Mouse (Mus musculus): ENCODE measurements at regions not wholly inside any gene's neighbourhood (a gene's known extent, or its start where the extent isn't known, plus 50 kb on each side); places are given as distances from the start of the nearest gene placed in this dataset.

DNA sequence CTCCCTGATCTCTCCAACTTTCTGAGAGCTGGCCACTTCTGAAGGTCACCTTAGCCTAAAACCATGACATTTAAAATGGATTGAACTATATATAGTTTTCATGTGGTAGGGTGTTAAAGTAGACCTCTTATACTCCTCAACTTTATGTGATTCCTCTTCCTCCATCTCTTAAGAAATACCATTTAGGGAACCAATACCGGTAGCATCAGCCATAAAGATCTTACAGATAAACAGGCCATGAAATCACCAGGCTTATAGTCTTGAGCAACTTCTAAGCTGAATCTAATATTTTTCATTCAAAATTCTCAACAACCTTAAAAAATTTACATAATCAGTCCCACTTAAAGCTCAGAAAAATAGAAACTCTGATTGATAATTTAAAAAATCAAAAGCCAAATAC, 56.2 kb downstream of the Rpl36a-ps1 start:
- no peak overlapping the region for H3K27ac ChIP-seq (ENCODE audit: low read depth, low read length)
- H3K9ac ChIP-seq (ENCODE audit: low read depth, low read length), result no peak overlapping the region
- H3K4me2 ChIP-seq (ENCODE audit: low read length), result no peak overlapping the region
- H3K9me3 ChIP-seq (ENCODE audit: control insufficient read depth, low read length), result no peaks in the 10 kb centered on the region
- H3K4me1 ChIP-seq (ENCODE audit: control insufficient read depth, insufficient read depth, low read depth, low read length), result no peaks in the 10 kb centered on the region
- ATAC-seq, result no peak
- H3K4me3 ChIP-seq (ENCODE audit: low read length), result no peak overlapping the region
- H3K27me3 ChIP-seq (replicated peaks; ENCODE audit: control insufficient read depth, insufficient read depth, low read length), result no peaks in the 10 kb centered on the region
- 95% methylated on average over 1 of the region's 1 CpGs for WGBS
- H3K36me3 ChIP-seq (ENCODE audit: control insufficient read depth, insufficient read depth, low read length), result no peaks in the 10 kb centered on the region

DNA sequence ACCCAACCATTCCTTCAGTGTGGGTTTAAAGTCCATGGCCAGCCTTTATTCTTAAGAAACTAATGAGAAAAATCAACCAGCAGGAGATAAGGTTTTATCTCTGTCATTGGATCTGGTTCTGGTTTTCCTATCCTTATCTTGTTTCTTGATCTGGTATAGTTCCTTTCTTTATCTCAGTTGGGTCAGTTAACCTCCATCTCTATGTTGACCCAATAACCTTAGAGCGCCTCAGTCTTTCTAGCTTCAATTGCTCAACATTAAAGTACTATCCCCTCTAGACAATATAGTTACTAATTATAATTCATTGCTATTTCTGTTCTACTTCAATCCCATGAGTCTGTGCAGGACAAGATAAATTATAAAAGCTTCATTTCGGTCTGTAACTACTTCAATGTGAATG, 56.7 kb downstream of the Rpl36a-ps1 start:
- 86% methylated on average over 2 of the region's 2 CpGs for WGBS
- Histone ChIP-seq H3K9me3 (ENCODE audit: control insufficient read depth, low read length) (no peaks in the 10 kb centered on the region), H3K27me3 (replicated peaks; ENCODE audit: control insufficient read depth, insufficient read depth, low read length) (no peaks in the 10 kb centered on the region), H3K27ac (ENCODE audit: low read depth, low read length) (no peak overlapping the region), H3K9ac (ENCODE audit: low read depth, low read length) (no peak overlapping the region), H3K4me1 (ENCODE audit: control insufficient read depth, insufficient read depth, low read depth, low read length) (no peaks in the 10 kb centered on the region), H3K4me2 (ENCODE audit: low read length) (no peak overlapping the region), H3K4me3 (ENCODE audit: low read length) (no peak overlapping the region), H3K36me3 (ENCODE audit: control insufficient read depth, insufficient read depth, low read length) (no peaks in the 10 kb centered on the region)
- no peak for ATAC-seq

DNA sequence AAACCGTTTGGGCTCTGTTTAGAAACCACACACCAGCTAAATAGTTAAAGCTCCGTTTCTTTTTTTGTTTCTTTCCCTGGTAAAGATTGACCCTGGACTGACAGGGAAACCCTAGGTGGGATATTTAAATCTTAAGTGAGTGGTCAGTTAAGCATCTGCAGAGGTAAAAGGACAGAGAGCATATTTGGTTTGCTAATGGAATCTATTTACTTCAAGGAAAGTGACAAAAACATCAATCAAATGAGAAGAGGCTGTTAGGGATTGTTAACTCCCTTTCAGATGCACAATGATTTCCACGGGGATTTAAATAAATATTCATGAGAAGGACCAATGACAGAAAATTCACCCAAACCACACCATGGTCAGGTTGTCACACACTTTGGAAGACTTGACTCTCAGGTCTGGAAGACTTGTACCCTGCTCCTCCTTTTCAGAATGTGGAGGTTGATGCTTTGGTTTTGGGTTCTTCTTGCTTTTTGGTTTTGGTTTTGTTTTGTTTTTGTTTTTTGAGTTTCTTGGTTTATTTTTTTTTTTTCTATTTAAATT, 60.7 kb downstream of the Rpl36a-ps1 start:
- no peak overlapping the region for H3K4me2 ChIP-seq (ENCODE audit: low read length)
- H3K4me1 ChIP-seq (ENCODE audit: control insufficient read depth, insufficient read depth, low read depth, low read length), result no peaks in the 10 kb centered on the region
- H3K4me3 ChIP-seq (ENCODE audit: low read length), result no peak overlapping the region
- no peaks in the 10 kb centered on the region for H3K36me3 ChIP-seq (ENCODE audit: control insufficient read depth, insufficient read depth, low read length)
- WGBS, result 3% methylated on average over 3 of the region's 3 CpGs
- H3K9me3 ChIP-seq (ENCODE audit: control insufficient read depth, low read length), result no peaks in the 10 kb centered on the region
- ATAC-seq, result no peak
- H3K27ac ChIP-seq (ENCODE audit: low read depth, low read length), result no peak overlapping the region
- H3K27me3 ChIP-seq (replicated peaks; ENCODE audit: control insufficient read depth, insufficient read depth, low read length), result no peaks in the 10 kb centered on the region
- H3K9ac ChIP-seq (ENCODE audit: low read depth, low read length), result no peak overlapping the region

DNA sequence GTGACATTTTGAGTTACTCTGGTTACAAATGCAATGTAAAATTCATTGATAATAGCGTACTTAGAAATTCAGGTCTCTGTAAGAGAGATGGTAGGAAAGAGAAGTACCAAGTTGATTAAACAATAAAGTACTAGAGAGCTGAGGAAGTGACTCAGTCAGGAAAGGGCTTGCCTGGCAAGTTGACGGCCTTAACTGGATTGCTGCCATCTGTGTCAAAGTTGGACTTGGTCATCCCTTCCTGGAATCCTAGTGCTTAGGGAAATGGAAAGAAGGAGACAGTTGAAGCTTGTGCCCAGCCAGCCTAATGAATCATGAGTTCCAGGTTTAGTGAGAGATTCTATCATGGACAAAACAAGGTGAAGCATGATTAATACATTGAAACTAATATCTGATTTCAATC, 64.8 kb downstream of the Rpl36a-ps1 start:
- H3K27me3 ChIP-seq (replicated peaks; ENCODE audit: control insufficient read depth, insufficient read depth, low read length), result no peaks in the 10 kb centered on the region
- no peak for ATAC-seq
- H3K36me3 ChIP-seq (ENCODE audit: control insufficient read depth, insufficient read depth, low read length), result no peaks in the 10 kb centered on the region
- no peak overlapping the region for H3K27ac ChIP-seq (ENCODE audit: low read depth, low read length)
- no peaks in the 10 kb centered on the region for H3K4me1 ChIP-seq (ENCODE audit: control insufficient read depth, insufficient read depth, low read depth, low read length)
- H3K9ac ChIP-seq (ENCODE audit: low read depth, low read length), result no peak overlapping the region
- 83% methylated on average over 2 of the region's 2 CpGs for WGBS
- H3K9me3 ChIP-seq (ENCODE audit: control insufficient read depth, low read length), result no peaks in the 10 kb centered on the region
- H3K4me3 ChIP-seq (ENCODE audit: low read length), result no peak overlapping the region
- no peak overlapping the region for H3K4me2 ChIP-seq (ENCODE audit: low read length)

DNA sequence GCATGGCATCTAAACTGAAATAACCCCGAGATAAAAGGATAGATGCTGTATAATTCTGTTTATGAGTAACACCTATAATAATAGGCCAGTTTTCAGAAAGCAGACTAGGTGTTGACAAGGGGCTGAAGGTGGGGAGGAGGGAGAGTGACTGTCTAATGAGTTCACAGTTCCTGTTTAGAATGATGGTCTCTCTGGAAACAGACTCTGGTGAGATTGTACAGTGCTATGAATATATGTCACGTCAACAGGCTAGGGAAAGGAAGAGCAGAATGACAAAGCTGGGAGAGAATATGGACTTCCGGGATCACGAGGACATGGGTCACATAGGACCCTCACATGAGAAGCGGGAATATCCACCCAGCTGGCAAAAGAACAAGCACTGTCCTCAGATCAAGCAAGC, 85.9 kb downstream of the Rpl36a-ps1 start:
- no peaks in the 10 kb centered on the region for H3K36me3 ChIP-seq (ENCODE audit: control insufficient read depth, insufficient read depth, low read length)
- no peaks in the 10 kb centered on the region for H3K27me3 ChIP-seq (replicated peaks; ENCODE audit: control insufficient read depth, insufficient read depth, low read length)
- H3K9ac ChIP-seq (ENCODE audit: low read depth, low read length), result no peak overlapping the region
- ATAC-seq, result no peak
- no peak overlapping the region for H3K4me3 ChIP-seq (ENCODE audit: low read length)
- no peaks in the 10 kb centered on the region for H3K9me3 ChIP-seq (ENCODE audit: control insufficient read depth, low read length)
- H3K4me1 ChIP-seq (ENCODE audit: control insufficient read depth, insufficient read depth, low read depth, low read length), result no peaks in the 10 kb centered on the region
- no peak overlapping the region for H3K4me2 ChIP-seq (ENCODE audit: low read length)
- 90% methylated on average over 5 of the region's 5 CpGs for WGBS
- H3K27ac ChIP-seq (ENCODE audit: low read depth, low read length), result no peak overlapping the region

DNA sequence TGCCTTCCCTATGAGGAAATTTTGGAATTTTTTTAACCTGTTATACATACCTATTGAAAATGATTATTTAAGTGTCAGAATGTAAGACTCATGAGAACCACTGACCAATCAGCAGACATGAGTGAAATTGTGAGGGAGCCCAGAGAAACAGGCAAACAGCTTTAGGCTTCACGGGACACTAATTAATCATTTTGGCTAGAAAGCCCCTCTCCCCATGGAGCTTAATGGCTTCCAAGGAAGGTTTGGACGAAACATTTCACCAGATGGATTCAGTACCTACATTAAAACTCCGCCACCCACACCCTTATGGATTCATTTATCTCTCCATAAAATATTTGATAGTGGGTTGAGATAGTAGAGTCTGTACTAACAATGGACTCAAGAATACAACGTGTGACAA, 95.2 kb downstream of the Rpl36a-ps1 start:
- Histone ChIP-seq H3K36me3 (ENCODE audit: control insufficient read depth, insufficient read depth, low read length) (no peaks in the 10 kb centered on the region), H3K4me3 (ENCODE audit: low read length) (no peak overlapping the region), H3K9me3 (ENCODE audit: control insufficient read depth, low read length) (no peaks in the 10 kb centered on the region), H3K27me3 (replicated peaks; ENCODE audit: control insufficient read depth, insufficient read depth, low read length) (no peaks in the 10 kb centered on the region), H3K4me1 (ENCODE audit: control insufficient read depth, insufficient read depth, low read depth, low read length) (no peaks in the 10 kb centered on the region), H3K27ac (ENCODE audit: low read depth, low read length) (no peak overlapping the region), H3K4me2 (ENCODE audit: low read length) (no peak overlapping the region), H3K9ac (ENCODE audit: low read depth, low read length) (no peak overlapping the region)
- 57% methylated on average over 4 of the region's 4 CpGs for WGBS
- ATAC-seq, result peak; percentile 50; the same call in 1 of the 2 replicates

DNA sequence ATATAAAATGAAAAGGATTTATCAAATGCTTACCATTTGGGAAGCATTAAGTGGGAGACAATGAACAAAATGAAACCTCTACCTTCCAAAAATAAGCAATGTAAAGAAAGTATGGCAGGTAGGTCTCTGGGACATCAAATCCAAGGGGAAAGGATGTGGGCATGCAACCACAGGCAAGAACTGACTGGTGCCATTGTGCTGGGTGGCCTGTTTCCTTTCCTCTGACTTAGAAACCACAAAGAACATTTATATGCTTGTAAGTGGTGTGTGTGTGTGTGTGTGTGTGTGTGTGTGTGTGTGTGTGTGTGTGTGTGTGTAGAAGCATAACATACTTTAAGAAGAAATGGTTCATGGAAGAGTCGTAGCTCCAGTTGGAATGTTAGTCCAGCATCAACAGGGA, 96.7 kb downstream of the Rpl36a-ps1 start:
- Histone ChIP-seq H3K36me3 (ENCODE audit: control insufficient read depth, insufficient read depth, low read length) (no peaks in the 10 kb centered on the region), H3K4me3 (ENCODE audit: low read length) (no peak overlapping the region), H3K4me1 (ENCODE audit: control insufficient read depth, insufficient read depth, low read depth, low read length) (no peaks in the 10 kb centered on the region), H3K27ac (ENCODE audit: low read depth, low read length) (no peak overlapping the region), H3K9ac (ENCODE audit: low read depth, low read length) (no peak overlapping the region), H3K9me3 (ENCODE audit: control insufficient read depth, low read length) (no peaks in the 10 kb centered on the region), H3K4me2 (ENCODE audit: low read length) (no peak overlapping the region), H3K27me3 (replicated peaks; ENCODE audit: control insufficient read depth, insufficient read depth, low read length) (no peaks in the 10 kb centered on the region)
- ATAC-seq, result no peak
- 96% methylated on average over 1 of the region's 1 CpGs for WGBS

DNA sequence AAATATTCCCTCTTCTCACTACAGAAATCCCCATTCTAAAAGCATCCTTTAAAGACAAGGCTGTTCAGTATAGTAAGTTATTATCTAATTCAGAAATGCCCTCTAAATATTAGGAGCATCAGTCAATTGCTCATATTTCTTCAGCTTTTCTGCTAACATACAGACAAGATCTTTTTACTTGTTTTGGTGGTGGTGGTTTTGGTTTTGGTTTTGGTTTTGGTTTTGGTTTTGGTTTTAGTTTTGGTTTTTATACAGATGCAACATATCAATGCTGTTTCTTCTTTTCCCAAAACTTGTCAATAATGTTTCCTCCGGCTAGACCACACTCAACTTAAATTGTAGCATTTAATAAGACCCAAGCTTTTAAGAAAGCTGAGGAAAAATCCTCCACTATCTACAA, 98.2 kb downstream of the Rpl36a-ps1 start:
- H3K27me3 ChIP-seq (replicated peaks; ENCODE audit: control insufficient read depth, insufficient read depth, low read length), result no peaks in the 10 kb centered on the region
- no peak overlapping the region for H3K9ac ChIP-seq (ENCODE audit: low read depth, low read length)
- H3K27ac ChIP-seq (ENCODE audit: low read depth, low read length), result no peak overlapping the region
- H3K4me3 ChIP-seq (ENCODE audit: low read length), result no peak overlapping the region
- WGBS, result 95% methylated on average over 1 of the region's 1 CpGs
- no peaks in the 10 kb centered on the region for H3K4me1 ChIP-seq (ENCODE audit: control insufficient read depth, insufficient read depth, low read depth, low read length)
- no peaks in the 10 kb centered on the region for H3K9me3 ChIP-seq (ENCODE audit: control insufficient read depth, low read length)
- no peaks in the 10 kb centered on the region for H3K36me3 ChIP-seq (ENCODE audit: control insufficient read depth, insufficient read depth, low read length)
- no peak for ATAC-seq
- no peak overlapping the region for H3K4me2 ChIP-seq (ENCODE audit: low read length)

DNA sequence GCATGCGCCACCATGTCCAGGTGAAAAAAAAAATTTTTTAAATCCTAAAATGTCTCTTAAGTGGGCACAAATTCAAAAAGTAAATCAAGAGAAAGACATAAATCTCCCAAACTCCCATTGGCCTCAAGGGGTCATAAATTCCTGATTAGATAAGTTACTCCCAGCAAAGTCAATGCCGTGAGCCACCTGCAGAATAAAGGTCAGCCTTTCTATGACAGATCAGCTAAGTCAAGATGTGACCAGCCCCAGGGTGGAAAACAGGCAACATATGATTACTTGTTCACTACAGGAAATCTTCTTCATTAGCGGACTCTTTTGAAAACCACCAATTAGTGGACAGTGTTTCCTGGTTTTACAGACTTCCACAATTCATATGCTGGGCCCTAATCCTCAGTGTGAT, 101.4 kb downstream of the Rpl36a-ps1 start:
- Histone ChIP-seq H3K27ac (ENCODE audit: low read depth, low read length) (no peak overlapping the region), H3K4me2 (ENCODE audit: low read length) (no peak overlapping the region), H3K9me3 (ENCODE audit: control insufficient read depth, low read length) (no peaks in the 10 kb centered on the region), H3K4me1 (ENCODE audit: control insufficient read depth, insufficient read depth, low read depth, low read length) (no peaks in the 10 kb centered on the region), H3K4me3 (ENCODE audit: low read length) (no peak overlapping the region), H3K27me3 (replicated peaks; ENCODE audit: control insufficient read depth, insufficient read depth, low read length) (no peaks in the 10 kb centered on the region), H3K36me3 (ENCODE audit: control insufficient read depth, insufficient read depth, low read length) (no peaks in the 10 kb centered on the region), H3K9ac (ENCODE audit: low read depth, low read length) (no peak overlapping the region)
- 89% methylated on average over 3 of the region's 3 CpGs for WGBS
- no peak for ATAC-seq
